Mouse (Mus musculus) thymus, postnatal 25 days (tissue): ENCODE measurements around the gene Celf1.
A peak's percentile ranks its signal among the peaks of the same experiment; 100 is the strongest.
"Not testable (repeated sequence)": the region's sequence is repeated elsewhere in the genome, so short reads cannot be mapped to it uniquely, and the experiment has no call there.

Experiments used
- DNase-seq: peaks from one replicate; pipeline ENCODE4 v3.0.0; 2022

The Celf1 gene

DNA sequence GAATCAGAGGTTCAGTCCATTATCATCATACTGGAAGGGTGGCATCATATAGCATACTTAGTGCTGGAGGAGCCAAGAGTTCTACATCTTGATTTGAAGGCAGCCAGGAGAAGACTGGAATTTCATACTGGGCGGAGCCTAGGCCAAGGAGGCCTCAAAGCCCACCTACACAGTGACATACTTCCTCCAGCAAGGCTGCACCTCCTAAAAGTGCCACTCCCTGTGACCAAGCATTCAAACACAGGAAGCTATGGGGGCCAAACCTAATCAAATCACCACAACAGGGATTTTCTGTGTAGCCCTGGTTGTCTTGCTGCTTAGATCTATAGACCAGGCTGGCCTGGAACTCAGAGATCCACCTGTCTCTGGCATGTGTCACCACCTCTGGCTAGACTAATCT is 83.8 kb downstream of the Celf1 start:
- DNase-seq, result no peak

DNA sequence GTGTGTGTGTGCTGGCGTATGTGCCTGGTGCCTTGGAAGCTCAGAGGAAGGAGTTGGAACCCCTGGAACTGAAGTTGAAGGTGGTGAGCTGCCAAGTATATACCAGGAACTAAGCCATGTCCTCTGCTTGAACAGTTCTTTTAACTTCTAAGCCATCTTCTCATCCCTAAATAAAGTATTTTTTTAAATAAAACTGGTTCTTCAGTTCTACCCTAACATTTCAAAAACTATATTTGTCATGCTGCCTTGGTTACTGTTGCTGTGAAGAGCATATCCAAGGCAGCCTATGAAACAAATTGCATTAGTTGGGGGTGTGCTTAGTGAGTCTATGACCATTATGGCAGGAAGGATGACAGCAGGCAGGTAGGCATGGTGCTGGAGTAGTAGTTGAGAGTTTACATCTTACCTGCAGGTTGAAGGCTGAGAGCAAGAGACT is 84.9 kb downstream of the Celf1 start:
- DNase-seq, result no peak

DNA sequence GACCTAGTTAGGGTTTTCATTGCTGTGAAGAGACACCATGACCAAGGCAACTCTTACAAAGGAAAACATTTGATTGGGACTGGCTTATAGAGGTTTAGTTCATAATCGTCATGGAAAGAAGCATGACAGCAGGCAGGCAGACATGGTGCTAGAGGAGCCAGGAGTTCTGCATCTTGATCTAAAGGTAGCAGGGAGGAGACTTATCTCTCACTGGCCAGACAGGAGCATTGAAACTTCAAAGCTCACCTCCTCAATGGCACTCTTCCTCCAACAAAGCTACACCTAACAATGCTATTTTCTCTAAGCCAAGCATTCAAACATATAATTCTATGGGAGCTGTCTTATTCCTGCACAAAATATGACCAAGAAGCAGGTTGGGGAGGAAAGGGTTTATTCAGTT is 86.3 kb downstream of the Celf1 start:
- no peak for DNase-seq

DNA sequence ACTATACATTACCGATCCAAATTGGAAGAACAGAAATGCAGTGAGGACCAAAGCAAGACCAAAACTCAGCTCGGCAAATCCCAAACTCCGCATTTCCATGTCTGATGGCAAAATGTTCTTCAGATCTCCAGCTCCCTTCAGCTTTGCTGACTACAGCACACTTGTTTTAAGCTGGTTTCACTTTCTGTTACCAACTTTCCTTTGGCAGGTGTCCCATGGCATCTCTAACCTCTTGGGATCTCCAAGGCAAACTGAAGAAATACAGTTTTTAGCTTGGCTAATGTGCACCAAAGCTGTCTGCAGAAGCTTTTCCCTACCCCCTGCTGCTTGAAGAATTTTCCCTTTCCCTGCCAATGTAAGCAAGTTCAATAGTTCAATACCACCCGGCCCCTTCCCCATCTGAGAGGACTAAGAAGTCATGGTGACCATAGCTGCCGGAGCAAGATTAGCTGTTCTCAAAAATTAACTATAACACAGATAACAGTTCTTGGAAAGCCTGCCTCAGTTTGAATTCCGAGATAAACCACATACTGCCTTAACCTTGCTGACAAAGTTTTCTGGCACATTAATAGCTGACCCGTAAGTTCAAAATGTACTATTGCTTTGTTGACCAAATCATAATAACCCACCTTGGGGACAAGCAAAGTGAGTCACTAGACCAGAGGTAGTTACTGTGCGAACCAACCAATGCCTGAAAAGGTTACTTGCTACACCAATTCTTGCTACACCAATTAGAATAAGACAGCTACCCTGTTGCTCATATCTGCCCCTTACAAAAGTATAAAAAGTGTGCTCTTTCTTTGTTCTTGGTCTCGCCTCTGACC is 87.4 kb downstream of the Celf1 start:
- no peak for DNase-seq

DNA sequence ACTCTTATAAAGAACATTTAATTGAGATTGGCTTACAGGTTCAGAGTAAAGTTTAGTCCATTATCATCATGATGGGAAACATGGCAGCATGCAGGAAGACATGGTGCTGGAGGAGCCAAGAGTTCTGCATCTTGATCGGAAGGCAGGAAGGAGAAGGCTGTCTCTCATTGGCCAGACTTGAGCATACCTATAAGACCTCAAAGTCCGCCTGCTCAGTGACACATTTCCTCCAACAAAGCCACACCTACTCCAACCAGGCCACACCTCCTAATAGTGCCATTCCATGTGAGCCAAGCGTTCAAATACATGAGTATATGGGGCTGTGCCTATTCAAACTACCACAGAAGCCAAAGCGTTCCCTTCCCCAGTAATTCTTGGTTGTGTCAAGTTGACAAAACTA is 91.0 kb downstream of the Celf1 start:
- no peak for DNase-seq

DNA sequence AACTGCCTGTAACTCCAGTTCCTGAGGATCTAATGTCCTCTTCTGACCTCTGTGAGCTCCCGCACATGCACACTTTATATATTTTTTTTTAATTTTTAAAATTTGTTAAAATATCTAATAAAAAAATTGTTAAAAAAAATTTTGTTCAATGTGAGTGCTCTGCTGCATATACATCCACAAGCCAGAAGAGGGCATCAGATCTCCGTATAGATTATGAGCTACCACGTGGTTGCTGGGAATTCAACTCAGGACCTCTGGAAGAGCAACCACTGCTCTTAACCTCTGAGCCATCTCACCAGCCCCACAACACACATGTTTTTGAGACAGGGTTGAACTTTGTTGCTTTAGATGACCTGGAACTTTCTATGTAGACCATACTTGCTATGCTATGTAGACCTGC is 92.8 kb downstream of the Celf1 start:
- no peak for DNase-seq

DNA sequence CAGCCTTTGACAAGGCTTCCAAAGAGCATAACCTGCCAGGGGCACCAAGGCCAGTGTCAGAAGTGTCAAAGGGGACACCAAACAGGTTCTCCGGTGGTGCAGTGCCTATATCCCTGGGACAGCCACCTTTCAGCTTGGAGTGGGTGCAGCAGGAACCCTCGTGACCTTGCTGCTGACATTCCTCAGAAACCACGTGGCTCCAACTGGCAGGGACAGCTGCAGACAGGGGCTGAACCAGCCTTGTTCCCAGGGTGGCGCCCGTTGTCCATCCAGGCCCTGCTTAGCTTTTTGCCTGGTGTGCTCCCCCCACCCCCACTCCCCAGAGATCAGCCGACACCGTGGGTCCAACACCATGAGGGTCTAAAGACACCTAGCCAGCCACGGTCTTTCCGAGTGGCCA is 95.2 kb downstream of the Celf1 start, which contains the start of gene Rapsn:
TSS of gene Rapsn (plus strand) at position 236 of the 400 bp plus-strand sequence.
- no peak for DNase-seq

DNA sequence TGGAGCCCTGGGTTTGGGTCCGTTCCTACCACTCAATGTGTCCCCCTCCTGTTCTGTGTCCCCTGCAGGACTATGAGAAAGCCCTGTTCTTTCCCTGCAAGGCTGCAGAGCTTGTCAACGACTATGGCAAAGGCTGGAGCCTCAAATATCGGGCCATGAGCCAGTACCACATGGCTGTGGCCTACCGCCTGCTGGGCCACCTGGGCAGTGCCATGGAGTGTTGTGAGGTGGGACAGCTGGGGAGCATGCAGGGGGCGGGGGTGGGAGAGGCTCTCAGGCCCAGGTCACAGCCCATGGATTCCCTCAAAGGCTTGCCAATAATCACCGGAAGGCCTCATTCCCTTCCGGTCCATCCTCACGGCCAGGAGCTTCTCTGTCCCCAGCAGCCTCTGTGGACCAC is 101.6 kb downstream of the Celf1 start:
- no peak for DNase-seq

DNA sequence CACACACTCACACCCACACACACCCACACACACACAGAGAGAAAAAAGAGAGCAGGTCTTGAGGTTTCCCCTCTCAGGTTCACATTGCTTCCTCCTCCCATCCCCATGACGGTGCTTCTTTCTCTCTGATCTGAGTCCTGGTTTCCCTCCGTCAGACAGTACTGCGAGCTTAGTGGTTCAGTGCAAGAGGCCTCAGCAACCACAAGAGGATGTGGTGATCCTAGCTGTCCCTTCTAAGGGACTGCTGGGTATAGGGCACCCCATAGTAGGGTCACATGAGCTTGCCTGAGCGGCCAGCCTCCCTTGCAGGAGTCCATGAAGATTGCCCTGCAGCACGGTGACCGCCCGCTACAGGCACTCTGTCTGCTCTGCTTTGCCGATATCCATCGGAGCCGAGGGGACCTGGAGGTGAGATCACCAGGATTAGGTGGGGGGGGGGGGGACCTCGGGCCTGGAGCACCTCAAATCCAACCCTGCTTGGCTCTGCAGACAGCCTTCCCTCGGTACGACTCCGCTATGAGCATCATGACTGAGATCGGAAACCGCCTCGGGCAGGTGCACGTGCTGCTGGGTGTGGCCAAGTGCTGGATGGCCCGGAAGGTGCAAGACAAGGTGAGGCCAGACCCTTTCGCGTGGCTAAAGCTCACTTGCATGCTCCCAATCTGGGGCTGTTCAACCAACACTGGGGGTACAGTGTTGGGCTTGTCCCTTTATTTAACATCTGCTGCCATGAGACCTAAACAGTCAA is 102.6 kb downstream of the Celf1 start:
- peak; percentile 49 for DNase-seq

DNA sequence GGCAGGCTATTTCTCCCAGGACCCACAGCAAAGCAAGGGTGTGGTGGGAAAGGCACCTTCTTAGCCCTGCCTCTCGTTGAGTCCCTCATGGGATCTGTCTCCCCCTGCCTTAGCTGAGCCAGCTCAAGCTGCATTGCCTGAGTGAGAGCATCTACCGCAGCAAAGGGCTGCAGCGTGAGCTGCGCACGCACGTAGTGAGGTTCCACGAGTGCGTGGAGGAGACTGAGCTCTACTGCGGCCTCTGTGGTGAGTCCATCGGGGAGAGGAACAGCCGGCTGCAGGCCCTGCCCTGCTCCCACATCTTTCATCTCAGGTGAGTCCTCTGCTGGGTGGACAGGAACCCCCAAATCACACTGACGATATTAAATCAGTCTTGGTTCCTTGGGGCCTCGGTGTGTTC is 104.5 kb downstream of the Celf1 start:
- no peak for DNase-seq

DNA sequence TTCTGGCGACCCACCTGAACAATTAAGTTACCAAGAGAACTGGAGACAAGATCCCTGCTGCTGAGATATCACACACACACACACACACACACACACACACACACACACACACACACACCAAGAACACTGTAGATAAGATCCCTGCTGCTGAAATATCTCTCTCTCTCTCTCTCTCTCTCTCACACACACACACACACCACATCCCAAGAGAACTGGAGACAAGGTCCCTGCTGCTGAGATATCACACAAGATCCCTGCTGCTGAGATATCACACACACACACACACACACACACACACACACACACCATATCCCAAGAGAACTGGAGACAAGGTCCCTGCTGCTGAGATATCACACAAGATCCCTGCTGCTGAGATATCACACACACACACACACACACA is 105.6 kb downstream of the Celf1 start:
- not testable (repeated sequence) for DNase-seq

DNA sequence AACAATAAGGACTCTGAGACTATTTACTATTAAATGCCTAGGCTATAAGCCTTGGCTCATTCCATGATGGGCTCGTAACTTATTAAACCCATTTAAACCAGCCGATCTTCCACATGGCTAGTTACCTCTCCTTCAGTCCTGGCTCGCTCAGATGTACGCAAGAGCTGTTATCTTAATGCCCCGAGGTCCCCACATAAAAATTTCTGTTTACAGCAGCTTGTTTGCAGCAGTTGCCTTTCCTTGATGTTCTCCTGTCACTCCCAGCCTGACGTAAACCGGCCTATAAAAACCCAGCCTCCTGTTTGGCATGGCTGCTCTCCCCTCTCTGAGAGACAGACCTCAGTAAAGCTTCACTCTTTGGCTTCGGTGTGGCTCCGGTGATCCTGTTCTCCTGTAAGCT is 107.2 kb downstream of the Celf1 start:
- no peak for DNase-seq

DNA sequence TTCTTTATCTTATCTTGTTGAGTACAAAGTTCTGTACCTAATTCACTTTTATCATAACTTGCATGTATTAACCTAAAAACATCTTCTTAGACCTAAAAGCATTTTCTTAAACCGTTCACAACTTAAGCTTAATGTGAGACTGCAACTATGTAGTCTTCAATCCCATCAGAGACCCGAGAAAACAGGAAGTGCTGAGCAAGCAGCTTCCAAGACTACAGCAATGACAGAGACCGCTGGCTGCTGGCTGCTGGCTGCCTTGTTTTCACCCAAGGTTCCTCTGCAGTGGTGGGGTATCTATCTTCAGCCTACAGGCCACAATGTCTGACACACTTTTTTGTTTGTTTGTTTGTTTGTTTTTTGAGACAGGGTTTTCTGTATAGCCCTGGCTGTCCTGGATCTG is 111.7 kb downstream of the Celf1 start:
- no peak for DNase-seq

DNA sequence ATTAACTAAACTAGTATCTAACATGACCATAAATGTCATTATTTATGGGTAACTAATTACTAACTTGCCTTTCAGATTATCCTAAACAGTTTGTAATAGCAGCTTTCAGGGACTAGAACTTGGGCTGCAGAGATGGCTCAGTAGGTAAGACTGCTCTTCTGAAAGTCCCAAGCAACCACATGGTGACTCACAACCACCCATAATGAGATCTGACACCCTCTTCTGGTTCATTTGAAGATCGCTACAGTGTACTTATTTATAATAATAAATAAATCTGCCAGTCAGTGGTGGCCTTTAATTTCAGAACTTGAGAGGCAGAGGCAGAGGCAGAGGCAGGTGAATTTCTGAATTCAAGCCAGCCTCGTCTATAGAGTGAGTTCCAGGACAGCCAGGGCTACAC is 112.6 kb downstream of the Celf1 start:
- DNase-seq, result no peak

DNA sequence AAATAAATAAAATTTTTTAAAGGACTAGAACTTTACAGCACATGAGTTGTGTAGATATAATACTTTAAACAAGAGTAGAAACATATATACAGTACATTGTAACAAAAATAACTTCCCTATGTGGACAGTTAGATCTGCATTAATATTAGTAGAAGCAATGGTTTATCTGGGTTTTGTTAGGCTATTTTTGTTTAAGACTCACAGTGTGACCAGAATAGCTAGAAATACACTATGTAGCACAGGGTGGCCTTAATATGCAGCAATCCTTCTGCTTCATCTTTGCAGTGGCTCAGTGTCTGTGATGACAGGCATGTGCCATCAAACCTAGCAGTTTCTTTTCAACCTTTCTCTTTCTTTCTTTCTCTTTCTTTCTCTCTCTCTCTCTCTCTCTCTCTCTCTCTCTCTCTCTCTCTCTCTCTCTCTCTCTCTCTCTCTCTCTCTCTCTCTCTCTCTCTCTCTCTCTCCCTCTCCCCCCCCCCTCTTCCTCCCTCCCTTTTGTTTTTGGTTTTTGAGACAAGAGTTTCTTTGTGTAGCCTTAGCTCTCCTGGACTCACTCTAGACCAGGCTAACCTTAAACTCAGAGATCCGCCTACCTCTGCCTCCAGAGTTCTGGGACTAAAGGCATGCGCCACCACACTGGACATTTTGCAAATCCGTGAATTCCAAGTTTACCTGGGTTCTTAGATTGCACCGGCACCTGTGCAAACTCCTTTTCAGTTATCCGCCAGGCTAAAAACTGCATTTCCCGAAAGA is 113.2 kb downstream of the Celf1 start:
- no peak for DNase-seq

DNA sequence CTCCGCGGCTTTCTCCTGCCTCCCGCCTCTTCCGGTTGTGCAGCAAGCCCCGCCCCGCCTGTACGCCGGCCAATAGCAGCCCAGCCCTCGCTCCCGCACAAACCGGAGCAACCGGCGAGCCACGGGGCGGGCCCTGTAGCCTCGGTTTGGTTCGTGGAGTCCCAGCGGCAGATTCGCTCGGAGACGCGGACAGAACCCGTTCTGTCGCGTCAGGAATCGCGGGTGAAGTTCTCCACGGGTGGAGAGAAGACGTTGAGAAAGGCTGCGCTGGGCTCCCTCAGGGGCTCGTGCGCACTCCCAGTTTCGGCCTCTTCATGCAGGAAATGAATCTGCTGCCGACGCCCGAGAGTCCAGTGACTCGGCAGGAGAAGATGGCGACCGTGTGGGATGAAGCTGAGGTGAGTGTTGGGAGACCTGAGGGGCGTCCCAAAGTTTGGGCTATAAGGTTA is 113.8 kb downstream of the Celf1 start, which contains the start of gene Psmc3:
TSS of gene Psmc3 (plus strand) at position 76 of the 449 bp plus-strand sequence.
- peak; percentile 97 for DNase-seq

DNA sequence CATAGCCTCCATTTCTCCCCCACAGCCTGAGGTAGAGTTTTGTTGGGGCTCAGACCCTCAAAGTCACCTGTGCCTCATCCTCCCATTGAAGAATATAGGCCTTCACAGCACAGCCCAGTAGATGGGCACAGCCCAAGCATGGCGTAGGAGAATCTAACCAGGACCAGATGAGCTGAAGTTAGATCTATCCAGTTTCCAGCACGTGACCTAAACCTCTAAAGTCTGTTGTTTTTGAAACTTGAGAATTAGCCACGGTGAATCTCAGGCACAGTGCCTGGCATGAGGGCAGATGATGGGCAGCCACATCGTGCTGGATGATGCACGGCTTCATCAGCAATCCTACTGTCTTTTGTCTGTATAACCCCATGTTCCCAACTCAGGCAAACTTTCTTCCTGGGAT is 118.3 kb downstream of the Celf1 start:
- no peak for DNase-seq

DNA sequence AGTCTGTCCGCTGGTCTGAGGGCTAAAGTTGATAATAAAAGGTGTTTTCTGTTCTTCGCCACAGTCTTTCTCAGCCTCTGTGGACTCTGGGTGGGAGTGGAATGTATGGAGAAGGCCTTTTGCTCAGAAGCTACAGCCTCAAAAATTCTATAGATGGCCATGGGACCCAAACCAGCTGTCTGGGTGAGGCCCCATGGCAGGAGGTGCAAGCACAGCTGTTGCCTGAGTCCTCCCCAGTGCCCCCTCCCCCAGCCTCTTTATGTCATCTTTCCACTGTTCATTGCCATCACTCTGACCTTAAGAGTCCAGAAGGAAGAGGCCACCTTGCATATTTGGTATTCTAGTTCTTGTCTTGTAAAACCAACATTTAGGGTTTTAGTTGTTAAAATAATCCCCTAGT is 119.2 kb downstream of the Celf1 start:
- no peak for DNase-seq

DNA sequence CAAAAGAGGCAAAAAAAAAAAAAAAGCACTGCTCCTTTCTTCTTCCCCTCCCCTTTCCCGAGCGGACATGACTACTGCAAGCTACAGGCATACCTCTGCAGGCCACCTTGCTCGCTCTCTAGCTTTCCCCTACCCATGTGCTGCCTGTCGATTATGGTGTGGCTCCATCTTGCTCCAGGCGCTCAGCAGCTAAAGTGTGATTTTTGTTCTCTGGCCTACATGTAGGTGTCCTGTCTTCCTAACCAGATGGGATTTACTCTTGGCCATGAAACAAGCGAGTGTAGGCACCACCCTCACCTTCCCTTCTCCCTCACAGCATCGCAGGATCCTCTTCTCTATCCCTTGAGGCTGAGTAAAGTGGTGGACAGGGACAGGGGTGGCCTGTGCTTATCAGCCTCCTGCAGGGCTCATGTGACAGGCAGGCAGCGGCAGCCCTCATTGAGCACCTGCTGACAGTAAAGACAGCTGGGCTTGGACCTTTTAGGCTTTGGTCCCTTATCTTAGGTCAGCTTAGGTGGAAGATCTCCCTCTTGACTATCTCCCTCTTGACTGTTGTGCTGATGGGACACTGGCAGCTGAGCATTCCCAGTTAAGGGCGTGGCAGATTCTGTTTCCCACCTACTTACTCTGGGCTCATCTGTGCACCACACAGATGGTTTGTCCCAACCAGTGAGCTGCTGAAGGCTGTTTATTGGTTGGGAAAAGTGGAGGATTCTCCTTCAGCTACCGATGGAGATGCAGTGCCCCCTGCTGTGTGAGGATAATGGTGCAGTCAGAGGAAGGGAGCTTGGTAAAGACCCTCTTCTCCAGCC is 120.6 kb downstream of the Celf1 start:
- peak; percentile 36 for DNase-seq

DNA sequence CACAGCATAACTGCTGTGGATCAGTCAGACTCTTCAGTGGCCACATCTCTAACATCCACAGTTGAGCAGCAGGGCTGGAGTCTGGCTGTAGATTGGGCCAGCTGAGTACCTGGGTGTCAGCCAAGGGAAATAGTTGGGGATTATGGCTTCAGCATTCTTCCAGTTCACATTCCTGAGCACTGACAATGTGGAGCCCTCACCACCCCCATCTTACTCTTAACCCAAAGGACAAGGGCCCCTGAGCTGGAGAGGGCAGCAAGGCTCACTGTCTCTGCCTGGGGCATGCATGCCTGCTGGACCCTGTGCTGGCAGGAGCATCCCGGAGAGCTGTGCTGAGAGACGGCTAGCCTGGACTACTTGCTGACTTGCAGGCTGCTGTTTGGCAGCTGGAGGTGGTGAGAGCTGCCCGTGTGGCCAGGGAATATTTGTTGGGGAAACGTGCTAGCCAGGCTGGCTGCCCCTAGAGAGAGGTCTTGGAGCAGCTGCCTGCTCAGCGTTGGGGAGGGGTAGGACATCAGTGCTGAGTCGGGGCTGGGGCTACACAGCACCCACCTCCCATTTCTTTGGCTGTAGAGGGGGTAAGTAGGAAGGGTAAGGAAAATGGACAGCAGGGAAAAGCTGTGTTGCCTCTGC is 121.8 kb downstream of the Celf1 start:
- no peak for DNase-seq

DNA sequence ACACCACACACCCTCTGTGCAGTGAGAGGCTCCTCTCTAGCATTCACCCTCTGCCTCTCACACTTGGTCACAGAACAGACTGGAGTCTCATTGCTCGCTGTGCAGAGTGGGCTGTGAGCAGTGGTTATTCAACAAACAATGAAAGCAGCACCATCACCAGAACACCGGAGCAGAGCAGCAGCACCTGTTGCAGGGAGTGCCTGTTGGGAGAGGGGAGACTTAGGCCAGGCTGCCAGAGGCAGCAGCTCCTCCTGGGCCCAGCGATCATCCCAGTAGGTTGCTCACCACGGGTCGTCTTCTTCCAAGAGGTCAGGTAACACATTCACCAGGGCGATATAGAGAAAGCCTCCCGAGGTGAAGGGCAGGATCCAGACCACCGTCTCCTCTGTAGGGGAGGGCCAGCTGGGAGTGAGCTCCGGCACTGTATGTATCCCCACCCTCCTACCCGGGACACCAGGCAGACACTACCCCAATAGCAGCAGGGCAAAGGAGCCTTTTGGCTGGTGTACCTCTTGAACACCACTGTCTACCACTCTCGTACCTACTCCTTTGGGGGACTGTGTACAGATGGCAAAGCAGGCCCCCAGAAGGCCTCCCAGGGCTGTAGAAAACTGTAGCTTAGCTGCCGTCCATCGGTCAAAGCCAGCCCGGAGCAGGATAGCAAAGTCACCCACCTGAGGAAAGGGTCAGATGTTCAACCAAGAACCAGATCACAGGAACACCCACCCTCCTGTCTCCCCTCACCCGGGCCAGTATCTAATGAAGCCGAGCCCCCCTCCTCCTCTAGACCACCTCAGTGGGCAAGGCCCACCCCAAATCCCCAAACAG is 122.8 kb downstream of the Celf1 start:
- DNase-seq, result no peak
